Mouse (Mus musculus): ENCODE measurements at regions not wholly inside any gene's neighbourhood (a gene's known extent, or its start where the extent isn't known, plus 50 kb on each side); places are given as distances from the start of the nearest gene placed in this dataset.
A peak's percentile ranks its signal among the peaks of the same experiment; 100 is the strongest.

- TF ChIP-seq CTCF (IDR thresholded peaks at IDR 0.05; ENCODE audit: borderline replicate concordance, insufficient read depth, low read depth, low read length) (peak; percentile 53), POLR2A (IDR thresholded peaks at IDR 0.05; ENCODE audit: borderline replicate concordance, insufficient read depth, low read length) (no peak)
- Histone ChIP-seq H3K4me3 (replicated peaks; ENCODE audit: insufficient read depth, low read depth, low read length) (no peak overlapping the region), H3K27me3 (ENCODE audit: control insufficient read depth, insufficient read depth, low read length) (no peaks in the 10 kb centered on the region), H3K27ac (ENCODE audit: insufficient read depth, low read length) (no peak overlapping the region), H3K4me1 (ENCODE audit: control insufficient read depth, insufficient read depth, low read length) (no peaks in the 10 kb centered on the region; the same call in 1 of the 2 replicates)
- 7% methylated on average over 8 of the region's 8 CpGs for WGBS
- peak in 1 of 2 experiments; percentile 41 for DNase-seq
These were observed 161.1 kb downstream of the March11 start for GRCm38 (mm10) chr15:26469901-26470383.

- H3K27me3 ChIP-seq (ENCODE audit: control insufficient read depth, insufficient read depth, low read length) = no peaks in the 10 kb centered on the region
- WGBS = 81% methylated on average over 5 of the region's 5 CpGs
- no peak overlapping the region for H3K4me3 ChIP-seq (replicated peaks; ENCODE audit: insufficient read depth, low read depth, low read length)
- H3K4me1 ChIP-seq (ENCODE audit: control insufficient read depth, insufficient read depth, low read length) = no peaks in the 10 kb centered on the region
- H3K27ac ChIP-seq (ENCODE audit: insufficient read depth, low read length) = no peak overlapping the region
- no peak for DNase-seq
- TF ChIP-seq CTCF (IDR thresholded peaks at IDR 0.05; ENCODE audit: borderline replicate concordance, insufficient read depth, low read depth, low read length) (no peak), POLR2A (IDR thresholded peaks at IDR 0.05; ENCODE audit: borderline replicate concordance, insufficient read depth, low read length) (no peak)
These were observed 178.5 kb downstream of the March11 start for GRCm38 (mm10) chr15:26487378-26487777.
